Mouse (Mus musculus) T-helper 17 cell (primary cell): ENCODE measurements around the gene Nxf1.

Experiments
- in situ Hi-C, 2 experiments: fragments of 300-600 bp; cut with MboI, MseI; formaldehyde crosslinking; loops; 1 replicate in 1 of 2; 2 replicates in 1 of 2; pipeline ENCODE4 v1.15.1; 2025; ENCODE audit warnings: high pct_unique_total_duplicates in 2 of 2

The Nxf1 gene

GRCm38 (mm10) chr19:8758899-8759298 is 2.0 kb downstream of the Nxf1 start:
- in situ Hi-C loops: no loop called here

DNA sequence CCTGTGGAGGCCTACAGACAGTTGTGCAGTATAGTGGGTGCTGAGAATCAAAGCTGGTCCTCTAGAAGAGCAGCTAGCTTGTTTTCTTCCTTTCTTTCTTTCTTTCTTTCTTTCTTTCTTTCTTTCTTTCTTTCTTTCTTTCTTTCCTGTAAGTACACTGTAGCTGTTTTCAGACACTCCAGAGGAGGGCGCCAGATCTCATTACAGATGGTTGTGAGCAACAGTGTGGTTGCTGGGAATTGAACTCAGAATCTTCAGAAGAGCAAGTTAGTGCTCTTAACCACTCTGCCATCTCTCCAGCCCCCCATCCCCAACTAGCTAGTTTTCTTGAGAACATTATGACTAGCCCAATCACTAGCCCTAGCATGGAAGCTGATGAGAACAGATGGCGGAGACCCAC is 3.9 kb downstream of the Nxf1 start:
- in situ Hi-C loops: no loop called here

DNA sequence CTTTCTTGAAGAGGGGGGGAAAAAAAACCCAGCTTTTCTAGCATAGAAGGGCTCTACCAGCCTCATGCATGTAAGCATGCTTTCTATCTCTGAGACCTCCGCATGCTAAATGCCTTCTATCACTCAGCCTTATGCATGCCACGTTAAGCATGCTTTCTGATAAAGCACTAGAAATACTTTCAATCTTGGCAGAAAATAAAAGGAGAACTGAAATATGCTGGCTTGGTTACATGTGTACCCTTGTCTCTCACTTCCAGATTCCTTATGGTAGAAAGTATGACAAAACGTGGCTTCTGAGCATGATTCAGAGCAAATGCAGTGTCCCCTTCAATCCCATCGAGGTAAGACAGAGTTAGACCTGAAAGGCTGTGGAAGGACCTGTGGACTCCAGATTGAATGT is 6.4 kb downstream of the Nxf1 start:
- in situ Hi-C loops: no loop called here

- in situ Hi-C loops: no loop called here
Measured at GRCm38 (mm10) chr19:8765562-8765961, 8.7 kb downstream of the Nxf1 start.

DNA sequence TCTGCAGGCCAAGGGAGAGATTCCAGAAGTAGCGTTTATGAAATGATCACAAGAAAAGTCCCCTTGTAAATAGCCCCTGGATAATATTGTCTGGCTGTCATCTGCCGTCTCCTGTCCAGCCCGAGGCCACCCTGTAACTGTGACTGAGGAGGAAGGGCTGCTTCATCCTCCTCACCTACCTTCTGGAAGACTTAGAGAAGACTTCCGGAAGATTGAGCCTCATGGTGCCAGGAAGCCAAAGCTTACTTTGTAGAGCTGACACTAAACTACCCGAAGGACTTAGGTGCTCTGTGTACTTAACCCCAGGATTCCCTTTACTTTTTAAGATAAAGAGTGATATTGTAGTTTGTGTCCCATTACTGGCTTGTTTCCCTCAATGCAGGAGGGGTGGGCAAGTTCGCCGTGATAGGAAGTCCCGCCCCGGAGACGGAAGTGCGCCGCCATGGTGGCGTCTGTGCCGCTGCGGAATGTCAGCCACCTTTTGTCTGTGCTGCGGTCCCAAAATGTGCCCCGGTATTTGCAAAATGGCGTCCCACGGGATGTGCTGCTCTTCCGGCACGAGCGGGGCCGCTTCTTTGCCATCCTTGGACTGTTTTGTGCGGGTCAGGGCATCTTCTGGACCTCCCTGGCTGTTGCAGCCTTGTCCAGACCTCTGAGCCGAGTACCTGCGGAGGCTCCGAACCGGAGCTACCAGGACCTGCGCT is 13.8 kb downstream of the Nxf1 start, which contains the start of gene Tmem223:
Gene Tmem223 (plus strand): TSS at position 430 of the 704 bp plus-strand sequence.
- in situ Hi-C loops: no loop called here

DNA sequence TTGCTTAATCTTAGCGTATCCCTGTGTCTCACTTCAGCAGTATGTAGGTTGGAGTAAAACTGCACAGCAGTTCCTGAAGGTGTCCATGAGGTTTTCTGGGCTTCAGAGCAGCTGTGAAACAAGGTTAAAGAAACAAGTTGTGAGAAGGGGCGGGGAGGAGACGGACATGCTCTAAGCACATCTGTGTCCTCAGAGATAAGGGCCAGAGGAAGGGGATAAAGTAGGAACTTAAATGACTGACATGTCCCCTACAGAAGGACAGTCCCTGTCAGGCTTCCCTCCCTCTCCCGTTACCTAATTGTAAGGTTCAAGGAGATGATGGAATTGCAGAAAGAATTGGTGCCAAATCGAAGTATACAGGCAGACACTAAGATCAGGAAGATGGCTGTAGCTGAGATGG is 16.1 kb downstream of the Nxf1 start:
- in situ Hi-C loops: no loop called here

DNA sequence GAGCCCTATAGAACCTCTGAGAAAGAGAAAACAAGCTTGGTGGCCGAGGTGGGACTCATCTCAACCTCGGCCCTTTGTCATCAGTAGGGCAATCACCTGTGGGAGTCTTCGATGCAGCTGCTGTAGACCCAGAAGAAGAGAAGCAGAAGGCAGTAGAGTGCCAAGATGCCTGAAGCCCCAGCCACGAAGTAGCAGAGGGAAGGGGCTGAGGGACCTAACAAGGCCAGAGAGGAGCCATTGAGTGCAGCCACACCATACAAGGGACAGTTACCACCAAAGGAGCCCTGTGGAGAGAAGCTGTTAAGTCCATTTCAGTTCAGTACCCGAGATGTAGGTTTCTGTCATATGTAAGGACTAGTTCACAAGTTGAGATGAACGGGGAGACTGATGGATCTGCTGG is 16.5 kb downstream of the Nxf1 start:
- in situ Hi-C loops: no loop called here

DNA sequence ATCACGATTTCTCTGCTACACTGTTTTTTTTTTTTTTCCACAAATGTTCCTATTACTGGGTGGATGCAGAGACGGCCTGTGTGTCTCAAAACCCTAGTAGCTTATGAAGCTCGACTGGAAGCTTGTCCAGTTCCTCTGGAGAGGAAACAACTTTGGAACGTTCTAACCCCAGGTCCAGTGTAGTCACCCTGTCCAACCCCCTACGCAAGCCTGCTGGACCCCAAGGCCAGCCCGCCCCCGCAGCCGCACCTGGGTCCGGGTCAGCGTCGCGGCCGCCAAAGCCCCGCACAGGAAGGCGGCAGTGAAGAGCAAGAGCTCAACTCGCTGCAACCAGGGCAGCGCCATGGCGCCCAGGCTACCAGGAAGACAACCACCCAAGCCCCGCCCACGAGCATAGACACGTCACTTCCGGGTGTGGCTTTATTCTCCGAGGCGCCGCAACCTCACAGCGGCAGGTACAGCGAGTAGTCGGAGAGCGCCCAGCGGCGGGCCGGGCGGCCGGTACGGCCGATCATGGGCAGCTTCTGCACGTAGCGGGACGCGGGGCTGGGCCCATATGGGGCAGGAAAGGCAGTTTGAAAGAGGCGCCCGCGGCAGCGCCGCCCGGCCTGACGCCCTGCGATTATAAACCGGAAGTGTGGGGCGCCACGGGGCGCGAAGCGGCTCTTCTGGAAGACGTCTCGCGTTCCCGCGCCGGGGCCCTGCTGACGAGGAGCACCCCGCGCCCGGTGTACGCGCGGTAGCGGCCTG is 17.4 kb downstream of the Nxf1 start, which contains the start of gene Tmem179b:
Gene Tmem179b (minus strand): TSS at position 382 of the 750 bp plus-strand sequence.
- in situ Hi-C loops: no loop called here

DNA sequence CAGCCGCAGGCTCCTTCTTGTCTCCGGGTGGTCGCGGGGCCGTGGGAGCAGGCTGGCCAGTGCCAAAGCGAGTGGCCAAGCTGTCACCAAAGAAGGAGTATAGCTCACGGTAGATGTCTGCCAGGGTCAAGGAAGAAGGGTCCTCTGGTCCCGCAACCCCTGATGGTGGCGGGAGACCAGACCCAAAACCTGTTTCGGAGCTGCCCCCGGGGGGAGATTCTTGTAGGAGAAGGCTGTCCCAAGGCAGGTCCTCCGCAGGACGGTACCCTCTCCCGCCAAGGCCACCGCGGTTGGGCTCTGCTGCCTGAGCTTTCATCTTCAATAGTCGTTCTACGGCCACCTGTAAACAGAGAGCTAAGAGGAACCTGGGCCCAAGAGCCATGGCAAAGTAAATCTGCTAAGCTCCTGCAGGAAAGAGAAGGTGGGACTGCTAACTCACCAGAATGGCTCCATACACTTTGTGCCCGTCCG is 18.1 kb downstream of the Nxf1 start:
- in situ Hi-C loops: no loop called here

DNA sequence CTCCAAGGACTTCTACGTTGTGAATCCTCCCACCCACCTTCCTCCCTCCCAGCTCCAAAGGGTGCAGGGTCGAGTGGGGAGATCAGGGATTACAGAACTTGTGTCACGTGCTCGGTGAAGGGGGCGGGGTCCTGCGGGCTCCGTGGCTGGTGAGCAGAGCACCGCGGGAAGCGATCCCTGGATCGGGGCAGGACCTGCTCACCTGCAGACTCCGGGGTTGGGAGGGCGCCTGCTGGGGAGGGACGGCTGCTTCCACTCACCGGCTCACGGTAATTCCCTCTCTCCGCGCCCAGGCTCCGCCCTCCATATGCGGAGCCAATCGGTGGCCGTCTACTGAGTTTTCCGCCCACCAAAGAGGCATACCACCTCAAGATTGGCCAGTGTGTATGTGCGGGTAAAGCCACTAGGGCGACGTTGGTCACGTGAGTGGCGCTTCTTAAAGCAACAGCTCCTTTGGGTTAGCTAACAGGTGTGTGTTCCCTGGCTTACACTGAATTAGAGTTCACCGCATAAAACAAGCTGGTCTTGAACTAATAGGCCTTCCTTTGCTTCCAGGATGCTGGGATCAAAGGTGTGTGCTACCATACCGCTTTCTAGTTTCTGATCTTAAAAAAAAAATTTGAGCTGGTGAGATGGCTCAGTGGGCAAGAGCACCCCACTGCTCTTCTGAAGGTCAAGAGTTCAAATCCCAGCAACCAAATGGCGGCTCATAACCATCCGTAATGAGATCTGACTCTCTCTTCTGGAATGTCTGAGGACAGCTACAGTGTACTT is 29.3 kb downstream of the Nxf1 start, which contains the start of gene Taf6l:
Gene Taf6l (minus strand): TSS at position 410 of the 774 bp plus-strand sequence.
- in situ Hi-C loops: no loop called here

GRCm38 (mm10) chr19:8788521-8788920 is 31.6 kb downstream of the Nxf1 start:
- in situ Hi-C loops: no loop called here

DNA sequence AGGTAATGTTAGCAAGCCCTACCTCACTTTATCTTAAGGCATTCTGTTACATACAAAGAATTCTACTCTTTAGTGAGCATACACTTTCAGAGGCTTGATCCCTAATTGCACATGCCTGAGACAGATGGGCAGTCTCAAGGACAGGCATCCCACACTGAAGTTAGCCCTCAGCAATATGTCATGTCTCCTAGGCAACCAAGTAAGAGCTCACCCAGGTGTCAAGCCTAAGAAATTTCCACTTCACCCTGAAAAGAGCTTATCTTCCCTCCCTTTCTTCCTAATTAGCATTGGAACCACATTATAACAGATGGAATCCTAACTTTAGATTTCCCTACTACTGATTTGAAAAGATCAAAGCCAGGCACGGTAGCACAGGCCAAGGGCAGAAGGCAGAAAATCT is 32.3 kb downstream of the Nxf1 start:
- in situ Hi-C loops: no loop called here

DNA sequence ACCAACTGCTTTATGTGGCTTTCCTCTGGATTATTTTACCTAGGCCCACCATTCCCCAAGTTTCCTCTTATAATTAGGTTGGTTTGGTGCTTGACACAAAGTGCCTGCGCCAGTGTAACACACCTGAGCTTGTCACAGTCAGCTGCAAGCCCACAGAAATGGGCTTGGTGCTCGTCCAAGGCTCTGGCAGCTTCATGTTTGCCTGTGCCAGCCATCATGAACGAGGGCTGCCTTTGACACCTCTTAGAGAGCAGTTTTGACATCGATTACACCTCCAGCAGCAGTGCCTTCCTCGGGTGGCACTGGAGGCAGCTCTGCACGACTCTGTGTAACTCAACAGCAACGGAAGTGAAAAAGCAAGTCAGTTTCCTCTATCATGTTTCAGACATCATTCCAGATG is 33.3 kb downstream of the Nxf1 start:
- in situ Hi-C loops: loop anchor here in 1 of 2 experiments (10.0 kb wide), 1 partner anchor 1195 kb away; the partner anchor contains the start of gene Fth1

GRCm38 (mm10) chr19:8798264-8798946 is 41.5 kb downstream of the Nxf1 start, which contains the start of gene Polr2g:
Polr2g (minus strand) TSS chr19:8798577.
- in situ Hi-C loops: loop anchor here in 1 of 2 experiments (10.0 kb wide), 1 partner anchor 1186 kb away; the partner anchor contains the start of gene Fth1

- in situ Hi-C loops: loop anchor here in 1 of 2 experiments (10.0 kb wide), 1 partner anchor 1186 kb away; the partner anchor contains the start of gene Fth1
Measured at GRCm38 (mm10) chr19:8798947-8799315, 42.1 kb downstream of the Nxf1 start.

DNA sequence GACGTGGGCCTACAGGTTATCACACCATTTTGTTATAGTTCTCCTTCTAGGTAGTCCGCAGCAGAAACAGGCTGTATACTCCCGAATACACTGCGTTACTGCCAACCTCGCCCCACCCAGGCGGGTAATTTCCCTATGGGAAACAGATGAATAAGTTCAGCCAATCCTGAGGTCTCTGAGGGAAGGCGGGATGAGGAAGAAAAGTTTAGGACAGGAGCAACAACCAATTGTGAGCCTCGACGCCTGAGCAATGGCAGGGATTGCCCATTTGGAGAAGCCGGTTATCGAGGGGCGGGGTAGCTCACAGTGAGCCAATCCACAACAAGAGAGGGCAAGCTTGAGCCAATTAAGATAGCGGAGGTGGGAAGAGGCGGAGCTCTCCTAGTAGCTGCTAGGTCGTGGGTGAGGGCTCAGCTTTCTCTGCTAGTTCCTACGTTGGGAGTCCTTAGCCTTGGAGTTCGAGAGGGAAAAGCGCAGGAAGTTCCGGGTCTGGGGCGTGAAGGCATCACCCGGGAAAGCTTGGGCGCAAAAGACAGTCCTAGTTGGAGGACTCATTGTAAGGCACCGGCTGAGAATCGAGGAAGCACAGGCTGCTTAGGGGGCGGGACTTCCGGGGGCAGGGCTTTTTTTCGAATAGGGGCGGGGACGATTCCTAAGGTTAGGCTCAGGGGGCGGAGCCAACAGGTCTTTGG is 45.4 kb downstream of the Nxf1 start, which contains the start of gene Zbtb3:
Gene Zbtb3 (plus strand): TSS at position 426 of the 692 bp plus-strand sequence.
- in situ Hi-C loops: loop anchor here in 1 of 2 experiments (10.0 kb wide), 1 partner anchor 1317 kb away; the partner anchor contains the start of gene Rtn3

DNA sequence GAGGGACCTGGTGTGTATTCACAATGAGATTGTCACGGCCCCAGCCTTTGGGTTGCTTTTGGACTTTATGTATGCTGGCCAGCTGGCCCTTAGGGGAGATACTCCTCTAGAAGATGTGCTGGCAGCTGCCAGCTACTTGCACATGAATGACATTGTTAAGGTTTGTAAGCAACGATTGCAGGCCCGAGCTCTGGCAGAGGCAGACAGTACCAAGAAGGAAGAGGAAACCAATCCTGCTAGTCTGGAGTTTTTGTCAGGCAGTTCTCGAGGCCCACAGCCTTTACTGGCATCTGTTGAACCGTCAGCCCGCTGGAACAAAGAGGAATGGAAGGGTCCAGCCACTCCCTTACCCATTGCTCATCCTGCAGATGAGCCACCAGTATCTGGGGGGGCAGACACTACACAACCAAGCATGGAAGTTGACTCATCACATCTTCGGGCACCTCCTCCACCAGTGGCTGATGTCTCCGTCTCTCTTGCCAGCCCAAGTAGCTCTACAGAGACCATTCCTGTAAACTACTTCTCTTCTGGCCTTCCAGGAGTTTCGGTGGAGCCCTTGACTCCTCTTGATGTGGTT is 46.4 kb downstream of the Nxf1 start:
- in situ Hi-C loops: loop anchor here in 1 of 2 experiments (10.0 kb wide), 1 partner anchor 1318 kb away; the partner anchor contains the start of gene Rtn3

DNA sequence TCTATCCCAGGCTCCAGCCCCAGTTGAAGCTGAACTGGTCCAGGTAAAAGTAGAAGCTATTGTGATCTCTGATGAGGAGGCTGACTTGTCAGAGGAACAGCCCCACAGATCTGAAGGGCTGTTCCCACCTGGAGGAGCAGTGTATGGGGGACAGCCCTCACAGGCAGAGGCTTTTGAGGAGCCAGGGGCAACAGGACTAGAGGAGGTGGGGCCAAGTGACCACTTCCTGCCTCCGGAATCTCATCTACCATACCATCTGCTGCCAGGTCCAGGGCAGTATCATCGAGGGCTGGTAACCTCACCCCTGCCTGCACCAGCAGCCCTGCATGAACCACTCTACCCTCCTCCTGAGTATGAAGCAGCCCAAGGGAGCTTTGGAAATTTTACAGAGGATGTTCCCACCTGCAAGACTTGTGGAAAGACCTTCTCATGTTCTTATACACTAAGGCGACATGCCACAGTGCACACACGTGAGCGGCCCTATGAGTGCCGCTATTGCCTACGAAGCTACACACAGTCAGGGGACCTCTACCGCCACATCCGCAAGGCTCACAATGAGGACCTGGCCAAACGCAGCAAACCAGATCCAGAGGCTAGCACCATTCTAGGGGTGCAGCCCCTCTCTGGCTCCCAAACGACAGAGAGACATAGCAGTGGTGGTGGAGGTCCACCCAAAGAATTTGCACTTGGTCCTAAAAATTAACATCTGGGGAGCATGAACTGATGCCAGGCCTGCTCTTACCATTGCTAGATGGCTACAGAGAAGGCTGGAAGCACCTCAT is 47.2 kb downstream of the Nxf1 start:
- in situ Hi-C loops: loop anchor here in 1 of 2 experiments (10.0 kb wide), 1 partner anchor 1319 kb away; the partner anchor contains the start of gene Rtn3

GRCm38 (mm10) chr19:8806810-8807209 is 49.9 kb downstream of the Nxf1 start:
- in situ Hi-C loops: loop anchor here in 1 of 2 experiments (10.0 kb wide), 1 partner anchor 1322 kb away; the partner anchor contains the start of gene Rtn3
